Mouse (Mus musculus) right cerebral cortex, postnatal 4 days (tissue): ENCODE data around the gene Kctd20.
A peak's percentile ranks its signal among the peaks of the same experiment; 100 is the strongest.

Experiments used
- DNase-seq: peaks from one replicate; pipeline ENCODE4 v3.0.0-alpha.2; 2022

The Kctd20 gene

GRCm38 (mm10) chr17:28934120-28934916, 17.4 kb upstream of the Kctd20 start:
- no peak for DNase-seq

DNA sequence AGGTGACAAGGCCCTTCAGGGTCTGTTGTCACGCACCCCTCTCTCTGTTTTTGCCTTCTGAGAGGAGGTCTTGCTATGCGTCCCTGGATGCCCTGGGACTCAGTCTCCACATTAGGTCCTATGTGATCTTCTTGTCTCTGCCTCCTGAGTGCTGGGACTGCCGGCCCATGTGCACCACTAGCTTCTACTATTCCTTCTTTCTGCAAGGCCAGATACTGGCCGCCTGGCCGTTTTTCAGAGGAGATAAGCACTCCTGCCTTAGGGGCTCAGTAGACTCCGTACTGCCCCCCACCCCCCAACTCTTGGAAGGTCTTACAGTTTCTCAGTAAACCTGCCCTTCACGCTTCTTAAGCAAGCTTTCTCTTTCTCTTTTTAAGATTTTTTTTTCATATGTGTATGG, 15.6 kb upstream of the Kctd20 start:
- DNase-seq: no peak

DNA sequence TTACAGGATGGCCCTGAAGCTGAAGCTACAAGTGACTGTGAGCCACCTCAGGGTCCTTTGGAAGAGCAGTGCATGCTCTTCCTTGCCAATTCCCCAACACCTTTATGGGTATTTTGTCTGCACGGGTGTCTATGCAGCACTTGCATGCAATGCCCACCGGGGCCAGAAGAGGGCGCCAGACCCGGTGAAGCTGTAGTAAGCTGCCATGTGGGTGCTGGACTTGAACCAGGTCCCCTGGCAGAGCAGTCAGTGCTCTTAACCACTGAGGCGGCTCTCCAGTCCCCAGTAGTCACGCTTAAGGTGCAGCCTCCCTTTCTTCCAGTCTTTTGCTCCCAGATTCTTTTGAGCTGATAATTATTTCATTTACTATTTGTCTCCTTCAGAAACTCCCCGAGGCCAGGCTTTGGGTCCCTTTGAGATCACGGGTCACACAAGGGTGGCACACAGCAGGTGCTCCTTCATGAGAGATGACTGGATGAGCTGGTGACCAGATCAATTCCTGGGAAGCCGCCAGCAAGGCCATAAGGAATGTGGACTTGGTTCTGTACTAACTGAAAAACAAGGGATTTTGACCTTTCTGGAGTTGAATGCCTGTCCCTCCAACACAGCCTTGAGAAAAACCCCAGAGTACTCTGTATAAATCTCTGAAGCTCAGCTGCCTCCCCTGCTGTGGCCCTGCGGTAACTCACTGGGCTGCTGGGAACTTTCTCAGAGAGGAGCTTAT, 15.0 kb upstream of the Kctd20 start:
- DNase-seq: peak; percentile 64

DNA sequence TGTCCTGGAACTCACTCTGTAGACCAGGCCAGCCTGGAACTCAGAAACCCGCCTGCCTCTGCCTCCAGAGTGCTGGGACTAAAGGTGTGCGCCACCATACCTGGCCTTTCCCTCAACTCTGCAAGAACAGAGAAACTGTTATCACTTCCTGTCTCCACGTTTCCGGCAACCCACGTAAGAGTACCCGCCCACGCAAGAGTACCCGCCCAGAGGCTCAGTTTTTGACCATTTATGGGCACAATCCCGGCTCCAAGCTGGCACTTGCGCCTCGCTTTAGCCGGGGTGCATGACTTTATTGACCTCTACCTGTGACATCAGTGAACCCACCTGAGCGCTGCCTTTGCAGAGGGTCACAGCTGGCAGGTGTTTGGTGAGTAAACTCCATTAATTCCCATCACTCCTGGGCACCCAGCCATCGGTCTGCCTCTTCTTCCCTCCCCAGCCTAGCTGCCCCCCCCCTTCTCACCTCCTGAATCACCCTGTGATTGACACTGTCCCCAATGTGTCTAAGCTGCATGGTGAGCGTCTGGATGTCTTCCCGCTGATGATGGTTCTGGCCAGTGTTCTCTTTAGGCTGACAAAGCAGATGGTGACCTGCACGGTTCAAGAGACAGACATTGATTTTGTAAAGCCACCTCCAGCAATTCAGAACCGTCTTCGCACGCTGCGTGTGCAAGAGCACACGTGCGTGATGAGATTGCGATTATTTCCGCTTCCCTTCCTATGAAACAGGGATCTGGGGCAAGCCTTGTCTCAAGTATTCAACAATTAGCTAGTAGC, 10.8 kb upstream of the Kctd20 start:
- no peak for DNase-seq

DNA sequence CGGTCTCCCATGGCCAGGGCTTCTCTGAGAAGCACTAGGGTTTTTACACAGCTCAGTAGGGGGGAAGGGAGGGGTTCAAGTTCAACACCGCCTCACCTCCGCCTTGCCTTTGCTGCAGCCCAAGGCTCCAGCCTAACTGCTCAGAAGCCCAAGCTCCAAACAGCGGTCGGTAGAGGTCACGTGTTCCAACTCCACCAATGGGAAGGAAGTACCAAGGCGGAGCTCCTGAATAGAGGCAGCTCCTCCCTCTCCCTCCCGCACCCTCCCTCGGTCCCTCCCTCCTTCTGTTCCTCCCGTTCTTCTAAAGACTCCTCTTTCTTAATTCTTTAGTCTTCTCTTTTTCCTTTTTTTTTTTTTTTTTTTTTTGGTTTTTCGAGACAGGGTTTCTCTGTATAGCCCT, 9.6 kb upstream of the Kctd20 start:
- no peak for DNase-seq

GRCm38 (mm10) chr17:28943740-28944139, 8.0 kb upstream of the Kctd20 start, which contains the start of gene Pxt1:
Pxt1 (minus strand) TSS chr17:28943840.
- no peak for DNase-seq

DNA sequence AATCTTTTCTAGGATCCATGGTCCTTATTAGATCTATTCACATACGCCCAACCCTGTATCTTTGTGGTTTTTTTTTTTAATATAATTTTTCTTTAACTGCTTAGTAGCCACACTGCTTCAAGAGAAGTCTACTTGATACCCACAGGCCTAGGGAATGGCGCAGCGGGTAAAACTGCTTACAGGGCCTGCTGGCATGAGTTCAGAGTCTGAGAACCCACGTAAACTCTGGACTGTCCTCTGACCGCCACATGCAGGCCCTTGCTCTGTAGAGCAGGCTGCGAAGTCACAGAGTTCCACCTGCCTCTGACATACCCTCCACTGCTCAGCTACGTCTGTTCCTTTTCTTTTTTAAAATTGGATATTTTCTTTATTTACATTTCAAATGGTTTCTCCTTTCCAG, 7.3 kb upstream of the Kctd20 start:
- DNase-seq: no peak

GRCm38 (mm10) chr17:28947011-28947939, 4.5 kb upstream of the Kctd20 start:
- DNase-seq: no peak

DNA sequence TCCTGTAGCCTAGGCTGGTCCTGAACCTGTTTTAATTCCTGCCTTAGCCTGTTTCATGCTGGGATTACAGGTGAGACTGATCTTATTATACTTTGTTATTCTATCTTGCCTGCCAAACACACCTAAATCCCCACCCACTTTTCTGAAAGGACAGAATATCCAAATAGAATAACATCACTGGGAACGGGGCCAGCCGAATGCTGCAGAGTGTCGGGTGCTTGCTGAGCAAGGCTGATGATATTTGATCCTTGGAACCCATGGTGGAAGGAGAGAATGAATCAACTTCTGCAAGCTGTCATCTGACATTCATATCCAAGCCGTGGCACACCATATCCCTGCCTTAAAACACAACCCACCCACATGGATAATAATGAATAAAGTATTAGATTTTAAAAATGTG, 3.1 kb upstream of the Kctd20 start:
- no peak for DNase-seq

DNA sequence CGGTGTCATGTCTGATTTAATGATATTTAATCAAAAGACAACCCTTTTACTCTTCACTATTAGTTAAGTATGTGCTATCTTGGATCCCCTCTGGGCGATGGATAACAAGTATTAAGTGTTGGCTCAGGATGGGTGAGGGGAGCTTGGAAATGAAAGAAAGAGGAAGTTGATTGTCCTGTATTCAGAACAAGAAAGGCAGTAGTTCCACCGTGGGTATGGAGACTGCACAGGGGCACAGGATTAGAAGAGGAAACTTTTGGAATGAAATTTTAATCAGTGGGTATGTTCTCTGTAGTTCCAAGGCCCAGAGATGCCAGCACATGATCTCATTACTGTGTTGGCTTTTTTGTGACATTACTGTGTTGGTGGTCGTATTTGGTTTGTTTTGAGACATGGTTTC, 999 bp upstream of the Kctd20 start:
- DNase-seq: no peak

GRCm38 (mm10) chr17:28953251-28953650, 1.5 kb downstream of the Kctd20 start:
- no peak for DNase-seq

DNA sequence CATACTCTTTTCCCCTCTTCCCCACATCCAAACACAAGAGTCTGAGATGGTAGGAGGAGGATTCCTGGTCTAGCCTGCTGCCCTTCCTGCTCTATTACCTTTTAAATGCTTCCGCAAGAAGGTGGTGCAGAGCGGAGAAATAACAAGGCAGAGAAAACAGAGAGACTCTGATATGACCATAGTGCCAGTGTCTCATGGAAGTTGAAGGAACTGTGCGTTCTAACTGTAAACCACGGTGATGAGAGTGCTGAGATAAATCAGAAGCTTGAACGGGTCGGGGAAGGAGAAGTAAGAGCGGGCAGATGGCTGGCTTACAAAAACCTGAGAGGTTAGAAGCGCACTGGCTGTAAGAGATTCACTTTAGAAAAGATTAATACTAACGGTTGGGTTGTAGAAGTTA, 2.7 kb downstream of the Kctd20 start:
- no peak for DNase-seq

- DNase-seq: no peak
Measured at GRCm38 (mm10) chr17:28960597-28960996, 8.8 kb downstream of the Kctd20 start.

DNA sequence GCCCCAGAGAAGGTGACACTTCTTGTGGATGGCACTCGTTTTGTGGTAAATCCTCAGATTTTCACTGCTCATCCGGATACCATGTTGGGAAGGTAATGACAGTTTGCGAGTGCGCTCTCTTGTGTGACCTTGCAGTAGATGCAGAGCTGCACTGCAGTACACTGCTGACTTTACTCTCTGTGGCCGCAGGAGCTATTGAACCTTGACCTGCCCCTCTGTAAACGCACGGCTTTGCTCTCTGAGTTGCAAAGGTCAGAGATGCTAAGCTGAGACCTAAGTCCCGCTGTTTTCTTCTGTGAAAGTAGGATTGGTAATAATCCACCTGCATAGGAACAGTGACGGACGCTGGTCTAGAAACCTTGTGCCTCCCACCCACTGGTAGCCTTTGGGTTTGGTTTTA, 9.8 kb downstream of the Kctd20 start:
- DNase-seq: no peak

- DNase-seq: no peak
Measured at GRCm38 (mm10) chr17:28967021-28967610, 15.4 kb downstream of the Kctd20 start.

GRCm38 (mm10) chr17:28970122-28970521, 18.4 kb downstream of the Kctd20 start:
- DNase-seq: no peak

DNA sequence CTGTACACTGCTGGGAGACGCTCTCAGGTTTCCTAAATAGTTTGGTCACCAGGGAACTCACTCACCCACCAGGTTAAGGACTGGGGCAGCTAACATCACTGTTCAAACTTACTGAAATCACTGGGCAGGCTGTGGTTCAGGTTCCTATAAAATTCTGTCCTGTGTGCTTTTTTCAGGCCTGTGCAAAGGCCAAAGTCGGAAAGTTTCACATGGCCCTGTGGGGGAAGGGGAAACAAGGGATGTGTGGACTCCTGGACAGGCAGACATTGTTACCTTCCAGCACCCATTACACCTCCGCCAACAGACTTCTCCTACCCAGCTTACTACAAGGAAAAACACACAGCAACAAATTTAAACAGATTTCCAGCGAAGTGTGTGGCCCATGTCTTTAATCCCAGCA, 27.3 kb downstream of the Kctd20 start:
- DNase-seq: no peak

- DNase-seq: no peak
Measured at GRCm38 (mm10) chr17:28981081-28981480, 29.3 kb downstream of the Kctd20 start.

DNA sequence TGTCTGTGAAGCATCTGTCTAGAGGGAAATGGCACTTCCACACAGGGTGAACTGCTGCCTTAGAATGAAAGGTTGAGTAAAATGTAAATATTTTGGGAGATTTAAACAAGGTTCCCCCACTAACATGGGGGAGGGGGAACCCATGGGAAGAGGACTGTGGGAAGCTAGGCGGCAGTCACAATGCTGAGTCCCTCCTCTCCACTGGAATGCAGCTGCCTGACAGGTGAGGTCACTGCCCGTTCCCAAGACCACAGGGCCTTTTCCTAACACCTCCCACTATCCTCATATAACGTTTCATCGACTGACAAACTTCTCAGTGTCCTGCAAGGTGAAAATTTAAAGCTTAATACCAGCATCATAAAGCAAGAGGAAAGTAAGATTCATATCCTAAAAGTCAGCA, 30.8 kb downstream of the Kctd20 start:
- no peak for DNase-seq

DNA sequence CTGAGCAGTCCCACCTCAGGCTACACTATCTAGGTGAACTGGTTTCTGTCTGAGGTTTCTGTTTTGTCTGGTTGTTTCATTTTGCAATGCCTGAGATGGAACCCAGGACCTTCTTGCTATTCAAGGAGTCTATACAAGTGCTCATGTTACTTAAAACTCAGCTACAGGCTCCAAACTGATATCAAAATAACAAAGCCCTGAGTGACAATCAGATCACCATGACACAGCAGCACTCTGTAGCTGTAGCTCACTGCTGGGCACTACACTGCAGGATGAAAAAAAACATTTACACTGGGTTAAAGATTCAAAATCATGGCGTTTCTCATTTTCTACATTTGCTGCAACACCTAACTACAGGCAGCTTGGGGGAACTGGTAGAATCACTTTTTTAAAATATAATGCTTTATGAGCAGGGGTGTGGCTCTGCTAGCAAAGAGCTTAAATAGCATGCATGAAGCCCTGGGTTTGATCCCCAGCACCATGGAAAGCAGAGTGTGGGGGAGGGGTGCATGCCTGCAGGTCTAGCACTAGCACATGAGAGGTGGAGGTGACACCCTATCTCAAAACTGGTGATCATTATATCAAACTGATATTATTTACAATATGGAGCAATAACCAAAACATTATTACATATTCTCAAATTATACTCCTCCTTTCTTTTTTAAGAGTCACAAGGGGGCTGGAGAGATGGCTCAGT, 33.1 kb downstream of the Kctd20 start:
- no peak for DNase-seq

GRCm38 (mm10) chr17:28986833-28987232, 35.1 kb downstream of the Kctd20 start:
- DNase-seq: no peak
